Mouse (Mus musculus): ENCODE measurements around the gene Sh3rf1. TPM values are rescaled to one million over a fixed set of nuclear protein-coding genes. Genes with fewer than 3 reads are reported as not detected.

Gene Sh3rf1
- polyA plus RNA-seq, 1 experiment from 2014 or later: 32.8 TPM

GRCm38 (mm10) chr8:61244157-61244556 lies 20.5 kb downstream of the Sh3rf1 start:
- Histone ChIP-seq H3K36me3 (no peaks in the 10 kb centered on the region), H3K4me2 (replicated peaks) (no peak overlapping the region), H3K9ac (replicated peaks) (no peak overlapping the region), H3K27me3 (no peaks in the 10 kb centered on the region), H3K4me3 (no peak overlapping the region), H3K4me1 (peaks cover 12% of the 10 kb centered on the region), H3K9me3 (0 out of 2 replicates have a peak, but pooled peaks cover 4% of the 10 kb centered on the region), H3K27ac (replicated peaks) (no peak overlapping the region)
- WGBS: 90% methylated on average over 7 of the region's 7 CpGs
- ATAC-seq (replicated peaks): no peak

GRCm38 (mm10) chr8:61247270-61248025 lies 23.8 kb downstream of the Sh3rf1 start:
- Histone ChIP-seq H3K27ac (replicated peaks) (peak overlapping the region; percentile 67), H3K27me3 (no peaks in the 10 kb centered on the region), H3K9ac (replicated peaks) (no peak overlapping the region)

GRCm38 (mm10) chr8:61249511-61249910 lies 25.8 kb downstream of the Sh3rf1 start:
- no peak for ATAC-seq (replicated peaks)
- Histone ChIP-seq H3K9me3 (peaks cover 12% of the 10 kb centered on the region; the same call in 1 of the 2 replicates), H3K4me3 (no peak overlapping the region), H3K9ac (replicated peaks) (no peak overlapping the region), H3K27ac (replicated peaks) (no peak overlapping the region), H3K36me3 (no peaks in the 10 kb centered on the region), H3K27me3 (no peaks in the 10 kb centered on the region), H3K4me2 (replicated peaks) (no peak overlapping the region), H3K4me1 (peaks cover 12% of the 10 kb centered on the region)
- WGBS: 93% methylated on average over 4 of the region's 4 CpGs

More at GRCm38 (mm10) chr8:61247270-61248025, 23.8 kb downstream of the Sh3rf1 start:
- peaks cover 12% of the 10 kb centered on the region for H3K4me1 ChIP-seq
- no peak overlapping the region for H3K4me3 ChIP-seq
- H3K4me2 ChIP-seq (replicated peaks): no peak overlapping the region
- peaks cover 12% of the 10 kb centered on the region; the same call in 1 of the 2 replicates for H3K9me3 ChIP-seq
- 25% methylated on average over 13 of the region's 13 CpGs for WGBS
- ATAC-seq (replicated peaks): peak; percentile 63
- no peaks in the 10 kb centered on the region for H3K36me3 ChIP-seq

GRCm38 (mm10) chr8:61254196-61254595 lies 30.5 kb downstream of the Sh3rf1 start:
- 74% methylated on average over 5 of the region's 5 CpGs for WGBS
- no peaks in the 10 kb centered on the region for H3K27me3 ChIP-seq
- H3K9ac ChIP-seq (replicated peaks): no peak overlapping the region

DNA sequence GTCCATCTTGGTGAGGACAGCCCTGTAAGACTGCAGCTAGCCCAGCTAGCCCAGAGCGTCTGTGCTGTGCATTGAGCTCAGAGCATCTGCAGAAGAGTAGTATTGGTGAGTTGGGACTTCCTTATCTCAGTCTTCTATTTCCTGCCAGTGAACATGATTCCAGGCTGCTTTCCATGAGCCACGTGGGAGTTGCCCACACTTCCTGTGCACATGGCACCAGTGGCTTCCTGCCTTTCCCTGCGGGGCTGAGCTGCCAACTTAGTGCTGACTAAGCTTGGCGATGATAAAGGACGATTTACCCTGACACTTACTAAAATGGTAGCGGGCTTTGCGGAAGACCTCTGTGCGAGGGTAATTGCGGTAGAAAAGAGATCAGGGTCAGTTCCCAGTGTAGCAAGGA lies 35.2 kb downstream of the Sh3rf1 start:
- 69% methylated on average over 9 of the region's 9 CpGs for WGBS
- H3K4me1 ChIP-seq: peaks cover 43% of the 10 kb centered on the region
- no peaks in the 10 kb centered on the region for H3K9me3 ChIP-seq
- no peaks in the 10 kb centered on the region for H3K36me3 ChIP-seq
- H3K27me3 ChIP-seq: no peaks in the 10 kb centered on the region
- H3K9ac ChIP-seq (replicated peaks): no peak overlapping the region
- H3K27ac ChIP-seq (replicated peaks): no peak overlapping the region
- peak; percentile 75 for ATAC-seq (replicated peaks)
- H3K4me3 ChIP-seq: no peak overlapping the region
- no peak overlapping the region for H3K4me2 ChIP-seq (replicated peaks)

More at GRCm38 (mm10) chr8:61254196-61254595, 30.5 kb downstream of the Sh3rf1 start:
- Histone ChIP-seq H3K4me2 (replicated peaks) (no peak overlapping the region), H3K36me3 (no peaks in the 10 kb centered on the region), H3K4me3 (no peak overlapping the region), H3K4me1 (peaks cover 14% of the 10 kb centered on the region), H3K9me3 (peaks cover 8% of the 10 kb centered on the region; the same call in 1 of the 2 replicates), H3K27ac (replicated peaks) (no peak overlapping the region)
- no peak for ATAC-seq (replicated peaks)

DNA sequence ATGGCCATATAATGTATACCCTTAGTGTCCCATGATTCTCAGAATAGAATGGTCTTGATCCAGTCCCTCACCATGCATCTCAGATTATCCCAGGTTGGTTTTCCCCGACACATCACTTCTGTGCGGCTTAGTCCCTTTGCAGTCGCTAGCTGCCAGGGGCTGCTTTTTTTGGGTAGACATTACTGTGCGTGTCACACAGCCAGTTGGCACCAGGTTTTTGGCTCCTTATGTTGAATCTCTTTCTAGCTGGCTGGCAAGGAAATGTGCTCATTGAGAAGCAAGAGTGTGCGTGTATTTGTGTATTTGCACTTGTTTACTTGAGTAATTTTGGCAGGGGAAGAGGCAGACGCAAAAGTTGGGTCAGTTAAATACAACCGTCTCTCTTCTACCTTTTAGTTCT lies 35.9 kb downstream of the Sh3rf1 start:
- no peaks in the 10 kb centered on the region for H3K9me3 ChIP-seq
- ATAC-seq (replicated peaks): peak; percentile 62
- H3K27ac ChIP-seq (replicated peaks): peak overlapping the region; percentile 21; the same call in 1 of the 2 replicates
- no peak overlapping the region for H3K9ac ChIP-seq (replicated peaks)
- H3K4me1 ChIP-seq: peaks cover 43% of the 10 kb centered on the region
- no peak overlapping the region for H3K4me3 ChIP-seq
- 35% methylated on average over 7 of the region's 7 CpGs for WGBS
- H3K27me3 ChIP-seq: no peaks in the 10 kb centered on the region
- no peak overlapping the region for H3K4me2 ChIP-seq (replicated peaks)
- no peaks in the 10 kb centered on the region for H3K36me3 ChIP-seq

- H3K9me3 ChIP-seq: no peaks in the 10 kb centered on the region
- peaks cover 51% of the 10 kb centered on the region for H3K4me1 ChIP-seq
- no peaks in the 10 kb centered on the region for H3K36me3 ChIP-seq
- no peaks in the 10 kb centered on the region for H3K27me3 ChIP-seq
- ATAC-seq (replicated peaks): no peak
- no peak overlapping the region for H3K4me3 ChIP-seq
- WGBS: 70% methylated on average over 7 of the region's 7 CpGs
- no peak overlapping the region for H3K9ac ChIP-seq (replicated peaks)
- no peak overlapping the region for H3K27ac ChIP-seq (replicated peaks)
- H3K4me2 ChIP-seq (replicated peaks): no peak overlapping the region
Measured at GRCm38 (mm10) chr8:61260530-61260929, 36.9 kb downstream of the Sh3rf1 start.

GRCm38 (mm10) chr8:61261374-61261773 lies 37.7 kb downstream of the Sh3rf1 start:
- WGBS: 55% methylated on average over 4 of the region's 4 CpGs
- Histone ChIP-seq H3K4me1 (peaks cover 54% of the 10 kb centered on the region), H3K27me3 (no peaks in the 10 kb centered on the region), H3K27ac (replicated peaks) (no peak overlapping the region), H3K4me3 (no peak overlapping the region), H3K9me3 (no peaks in the 10 kb centered on the region), H3K36me3 (no peaks in the 10 kb centered on the region), H3K9ac (replicated peaks) (no peak overlapping the region), H3K4me2 (replicated peaks) (no peak overlapping the region)
- ATAC-seq (replicated peaks): no peak

DNA sequence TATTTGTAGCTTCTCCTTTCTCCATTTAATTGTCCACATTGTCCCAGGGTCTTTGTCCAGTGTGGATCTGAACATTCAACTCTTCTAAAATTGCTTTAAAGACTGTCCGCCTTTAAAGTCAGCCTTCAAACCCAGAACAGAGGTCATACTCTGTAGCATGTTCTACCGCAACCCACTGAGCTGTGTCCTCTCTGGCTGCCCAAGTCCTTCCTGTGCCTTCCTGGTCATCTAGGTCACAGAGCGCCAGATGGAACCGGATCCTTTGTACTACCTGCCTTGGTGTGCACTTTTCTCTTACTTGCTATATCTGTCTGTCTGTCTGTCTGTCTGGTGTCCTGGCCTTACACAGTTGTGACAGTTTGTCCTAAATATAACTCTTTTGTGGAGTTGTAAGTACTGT lies 40.0 kb downstream of the Sh3rf1 start:
- Histone ChIP-seq H3K9me3 (no peaks in the 10 kb centered on the region), H3K27me3 (no peaks in the 10 kb centered on the region), H3K9ac (replicated peaks) (no peak overlapping the region), H3K4me3 (no peak overlapping the region), H3K36me3 (no peaks in the 10 kb centered on the region), H3K4me2 (replicated peaks) (no peak overlapping the region), H3K4me1 (peaks cover 45% of the 10 kb centered on the region), H3K27ac (replicated peaks) (no peak overlapping the region)
- ATAC-seq (replicated peaks): no peak
- 93% methylated on average over 4 of the region's 4 CpGs for WGBS

DNA sequence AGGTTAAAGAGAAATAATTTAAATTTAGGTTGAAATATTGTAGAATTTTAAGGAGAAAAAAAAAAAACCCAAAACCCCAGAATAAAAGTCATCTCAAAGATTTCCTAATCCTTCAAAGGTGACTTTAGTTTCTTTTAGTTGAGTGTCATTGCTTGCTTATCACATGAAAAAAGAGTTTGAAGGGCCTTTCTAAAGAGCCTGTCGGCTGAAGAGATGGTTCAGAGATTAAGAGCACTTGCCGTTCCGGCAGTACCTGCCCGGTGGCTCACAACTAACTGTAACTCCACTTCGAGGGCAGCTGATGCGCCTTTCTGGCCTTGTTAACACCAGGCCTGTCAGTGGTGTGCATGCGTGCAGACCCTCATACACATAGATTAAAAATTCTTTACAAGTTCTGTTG lies 41.2 kb downstream of the Sh3rf1 start:
- H3K4me1 ChIP-seq: peaks cover 36% of the 10 kb centered on the region
- WGBS: 49% methylated on average over 7 of the region's 7 CpGs
- no peak overlapping the region for H3K4me2 ChIP-seq (replicated peaks)
- no peak overlapping the region for H3K9ac ChIP-seq (replicated peaks)
- no peaks in the 10 kb centered on the region for H3K27me3 ChIP-seq
- peak overlapping the region; percentile 12 for H3K27ac ChIP-seq (replicated peaks)
- no peaks in the 10 kb centered on the region for H3K36me3 ChIP-seq
- H3K9me3 ChIP-seq: no peaks in the 10 kb centered on the region
- ATAC-seq (replicated peaks): no peak
- no peak overlapping the region for H3K4me3 ChIP-seq

DNA sequence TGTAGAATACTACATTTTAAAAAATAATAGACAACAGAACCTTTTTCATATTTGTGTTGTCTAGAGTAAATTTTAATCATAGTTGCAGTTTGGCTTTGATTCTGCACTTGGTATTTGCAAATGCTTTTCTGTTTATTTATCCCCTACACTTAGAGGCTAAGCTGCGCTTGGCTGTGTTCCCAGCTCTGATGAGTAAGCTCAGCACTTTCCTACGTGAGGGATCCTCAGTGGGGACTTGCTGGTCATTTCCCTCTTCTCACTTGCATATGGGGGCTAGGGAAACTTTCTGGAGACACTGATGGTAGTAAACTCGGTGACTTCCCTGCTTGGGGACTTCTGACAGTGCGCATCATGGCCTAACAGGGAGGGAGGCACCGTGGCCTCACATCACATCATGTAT lies 41.7 kb downstream of the Sh3rf1 start:
- 0 out of 2 replicates have a peak, but pooled peaks have one; percentile 47 for ATAC-seq (replicated peaks)
- Histone ChIP-seq H3K4me2 (replicated peaks) (no peak overlapping the region), H3K27me3 (no peaks in the 10 kb centered on the region), H3K9ac (replicated peaks) (no peak overlapping the region), H3K4me3 (no peak overlapping the region), H3K27ac (replicated peaks) (peak overlapping the region; percentile 12), H3K4me1 (peaks cover 36% of the 10 kb centered on the region), H3K36me3 (no peaks in the 10 kb centered on the region), H3K9me3 (no peaks in the 10 kb centered on the region)
- 57% methylated on average over 5 of the region's 5 CpGs for WGBS

GRCm38 (mm10) chr8:61267061-61267460 lies 43.4 kb downstream of the Sh3rf1 start:
- peaks cover 30% of the 10 kb centered on the region for H3K4me1 ChIP-seq
- no peak overlapping the region for H3K4me2 ChIP-seq (replicated peaks)
- H3K9me3 ChIP-seq: no peaks in the 10 kb centered on the region
- ATAC-seq (replicated peaks): 0 out of 2 replicates have a peak, but pooled peaks have one; percentile 12
- WGBS: 98% methylated on average over 1 of the region's 1 CpGs
- H3K27me3 ChIP-seq: no peaks in the 10 kb centered on the region
- no peaks in the 10 kb centered on the region for H3K36me3 ChIP-seq
- no peak overlapping the region for H3K9ac ChIP-seq (replicated peaks)
- no peak overlapping the region for H3K27ac ChIP-seq (replicated peaks)
- no peak overlapping the region for H3K4me3 ChIP-seq
